Comparison of ENCODE assay signal across 10 mouse cellular contexts in genomic region chrX:85319193-85319592, GRCm38 (mm10).
DNase-seq lines count a peak whose midpoint lies in the region; ATAC-seq and TF ChIP-seq lines count a peak whose summit lies in the region.
"Had no signal": no experiment of that assay in that cellular context is flagged by ENCODE, and none has a peak within 500 bp of the region (broad histone marks: within the 10 kb centered on the region; RNA-seq: fewer than 3 reads in every experiment).

No protein-coding gene starts in this region.

- no peaks in the 10 kb centered on the region for H3K9me3 ChIP-seq in forebrain, embryonic 15.5 days
- H3K9me3 ChIP-seq in forebrain, embryonic 10.5 days = no peaks in the 10 kb centered on the region
- no peaks in the 10 kb centered on the region for H3K9me3 ChIP-seq in E14TG2a.4 (ENCODE audit: low read length)
- H3K9me3 ChIP-seq: embryonic facial prominence, embryonic 13.5 days had no signal

- intact Hi-C loops in left cerebral cortex, postnatal 14 days (cut with DNase I) = no loop called here

- no peak overlapping the region for H3K9ac ChIP-seq in forebrain, embryonic 15.5 days (replicated peaks)
- H3K9ac ChIP-seq: embryonic facial prominence, embryonic 13.5 days had no signal

- peak; percentile 35; the same call in 1 of the 2 replicates for TF ChIP-seq CTCF in E14TG2a.4 (conservative IDR thresholded peaks at IDR 0.05; ENCODE audit: low read length)

- DNase-seq in forebrain, embryonic 10.5 days (ENCODE audit: extremely low spot score, low spot score) = no peak
- DNase-seq in left cerebral cortex, postnatal 14 days (ENCODE audit: low spot score in 2 of 2) = peak; percentile 39 to 43
- DNase-seq in left cerebral cortex, adult 18-20 months (ENCODE audit: low spot score in 2 of 2) = no peak
- DNase-seq in embryo, embryonic 11 days = peak; percentile 38
- no peak for DNase-seq in spleen, postnatal 36 days (ENCODE audit: low spot score in 2 of 2)
- DNase-seq: left cerebral cortex, postnatal 4 days had no signal

- no peak overlapping the region for H3K27ac ChIP-seq in forebrain, embryonic 15.5 days (replicated peaks)
- H3K27ac ChIP-seq in forebrain, embryonic 10.5 days = no peak overlapping the region
- H3K27ac ChIP-seq: embryonic facial prominence, embryonic 13.5 days had no signal

- no peaks in the 10 kb centered on the region for H3K4me1 ChIP-seq in forebrain, embryonic 15.5 days
- H3K4me1 ChIP-seq in forebrain, embryonic 10.5 days = no peaks in the 10 kb centered on the region
- H3K4me1 ChIP-seq in E14TG2a.4 (replicated peaks; ENCODE audit: low read depth, low read length) = no peaks in the 10 kb centered on the region
- H3K4me1 ChIP-seq: embryonic facial prominence, embryonic 13.5 days had no signal

- H3K4me3 ChIP-seq in forebrain, embryonic 15.5 days = no peak overlapping the region
- H3K4me3 ChIP-seq in forebrain, embryonic 10.5 days = no peak overlapping the region
- H3K4me3 ChIP-seq in E14TG2a.4 (replicated peaks; ENCODE audit: low read length) = no peak overlapping the region
- H3K4me3 ChIP-seq: embryonic facial prominence, embryonic 13.5 days had no signal

- H3K36me3 ChIP-seq in forebrain, embryonic 15.5 days = no peaks in the 10 kb centered on the region
- H3K36me3 ChIP-seq in forebrain, embryonic 10.5 days (replicated peaks) = no peaks in the 10 kb centered on the region
- no peaks in the 10 kb centered on the region for H3K36me3 ChIP-seq in E14TG2a.4 (ENCODE audit: insufficient read depth, low read length)
- H3K36me3 ChIP-seq: embryonic facial prominence, embryonic 13.5 days had no signal

- H3K4me2 ChIP-seq in forebrain, embryonic 15.5 days (replicated peaks) = no peak overlapping the region
- H3K4me2 ChIP-seq: embryonic facial prominence, embryonic 13.5 days had no signal

- 33% methylated on average over 1 of the region's 1 CpGs for WGBS in forebrain, embryonic 15.5 days
- whole genome bisulfite sequencing in forebrain, embryonic 10.5 days = 52% methylated on average over 1 of the region's 1 CpGs

- no peaks in the 10 kb centered on the region for H3K27me3 ChIP-seq in forebrain, embryonic 15.5 days
- peaks cover 20% of the 10 kb centered on the region for H3K27me3 ChIP-seq in forebrain, embryonic 10.5 days (ENCODE audit: poor library complexity, severe bottlenecking)
- H3K27me3 ChIP-seq in E14TG2a.4 (ENCODE audit: insufficient read depth, low read length) = no peaks in the 10 kb centered on the region

- 0 out of 2 replicates have a peak, but pooled peaks have one; percentile 57 for ATAC-seq in forebrain, embryonic 15.5 days (replicated peaks)
- ATAC-seq in megakaryocyte, adult 5-6 weeks (ENCODE audit: poor library complexity, severe bottlenecking) = no peak

Comparison
In these comparisons a context has a peak if more than half of its experiments do, and no peak if none do; other contexts are left out.
1. DNase-seq: peak in left cerebral cortex, postnatal 14 days (2 of 2) and embryo, embryonic 11 days (single experiment); none in forebrain, embryonic 10.5 days (single experiment), left cerebral cortex, adult 18-20 months (0 of 2) and spleen, postnatal 36 days (0 of 2).